Mouse (Mus musculus): ENCODE data around the gene Stxbp4. TPM values are rescaled to one million over a fixed set of nuclear protein-coding genes. Genes with fewer than 3 reads are reported as not detected.

Stxbp4 gene
- total and polyA plus RNA-seq, 3 experiments, result 3.7 to 5.6 (median 4.6) TPM

- H3K4me3 ChIP-seq (replicated peaks in 1 of 3; ENCODE audit: low read depth in 2 of 3, low read length in 2 of 3, poor library complexity in 1 of 3), result no peak overlapping the region
- no peak overlapping the region for H3K4me2 ChIP-seq (ENCODE audit: insufficient read depth, low read depth, poor library complexity, severe bottlenecking)
- H3K27me3 ChIP-seq (replicated peaks), result no peaks in the 10 kb centered on the region
- in situ Hi-C loops (cut with MboI; ENCODE audit: low pct_ligation_motif_present, low pct_unique_long_range_greater_than_20kb, low sequenced_read_pairs), result loop anchor here (25.0 kb wide), 1 partner anchor 625 kb away; no protein-coding TSS in a partner anchor
- no peaks in the 10 kb centered on the region for H3K4me1 ChIP-seq (ENCODE audit: control insufficient read depth in 1 of 2, insufficient read depth in 2 of 2)
- peaks cover 8 to 28% of the 10 kb centered on the region in 2 experiments for H3K36me3 ChIP-seq (replicated peaks in 1 of 2; ENCODE audit: control insufficient read depth in 1 of 2, insufficient read depth in 1 of 2, low read length in 1 of 2)
- H3K27ac ChIP-seq (ENCODE audit: insufficient read depth, low read depth), result no peak overlapping the region
- no peaks in the 10 kb centered on the region for H3K79me2 ChIP-seq (replicated peaks; ENCODE audit: control insufficient read depth, extremely low read depth, insufficient read depth, poor library complexity, severe bottlenecking)
- DNase-seq (ENCODE audit: extremely low read depth), result no peak
- dilution Hi-C loops (cut with MboI; ENCODE audit: extremely low pct_ligation_motif_present, extremely low pct_unique_long_range_greater_than_20kb, low sequenced_read_pairs), result no loop called here
- TF ChIP-seq RAD21 (IDR thresholded peaks at IDR 0.05; ENCODE audit: low read depth, low read length) (no peak), CHD1 (IDR thresholded peaks at IDR 0.05; ENCODE audit: low read depth, low read length) (no peak), USF2 (conservative IDR thresholded peaks at IDR 0.05; ENCODE audit: low read depth, low read length) (no peak), IRF4 (IDR thresholded peaks at IDR 0.05; ENCODE audit: low read depth, low read length) (no peak), RCOR1 (conservative IDR thresholded peaks at IDR 0.05; ENCODE audit: low read depth, low read length) (no peak), ETS1 (conservative IDR thresholded peaks at IDR 0.05; ENCODE audit: low read depth, low read length) (no peak), ZKSCAN1 (IDR thresholded peaks at IDR 0.05; ENCODE audit: borderline replicate concordance, low read depth, low read length) (no peak), TBP (conservative IDR thresholded peaks at IDR 0.05; ENCODE audit: low read depth, low read length) (no peak), MXI1 (IDR thresholded peaks at IDR 0.05; ENCODE audit: low read depth, low read length) (no peak), USF1 (IDR thresholded peaks at IDR 0.05; ENCODE audit: low read depth, low read length) (no peak), POLR2A (IDR thresholded peaks at IDR 0.05; ENCODE audit: low read depth, low read length) (no peak), MAFK (IDR thresholded peaks at IDR 0.05; ENCODE audit: insufficient replicate concordance, low read length) (no peak), ZMIZ1 (IDR thresholded peaks at IDR 0.05; ENCODE audit: low read depth, low read length) (no peak), PAX5 (IDR thresholded peaks at IDR 0.05; ENCODE audit: low read length) (no peak), GABPA (IDR thresholded peaks at IDR 0.05; ENCODE audit: insufficient replicate concordance, low read depth, low read length) (no peak), EP300 (IDR thresholded peaks at IDR 0.05; ENCODE audit: low read length) (no peak), JUN (IDR thresholded peaks at IDR 0.05; ENCODE audit: insufficient read depth, low read depth, low read length) (no peak), MAZ (IDR thresholded peaks at IDR 0.05; ENCODE audit: low read depth, low read length) (no peak), MAX (IDR thresholded peaks at IDR 0.05; ENCODE audit: low read length) (no peak)
- H3K9ac ChIP-seq (ENCODE audit: insufficient read depth, low read depth), result no peak overlapping the region
- H3K9me3 ChIP-seq (replicated peaks; ENCODE audit: low read length), result no peaks in the 10 kb centered on the region
These were observed 25.8 kb downstream of the Stxbp4 start for GRCm38 (mm10) chr11:90612118-90612517.

GRCm38 (mm10) chr11:90603066-90603465 is 34.8 kb downstream of the Stxbp4 start:
- no peak overlapping the region for H3K27ac ChIP-seq (ENCODE audit: insufficient read depth, low read depth)
- in situ Hi-C loops (cut with MboI; ENCODE audit: low pct_ligation_motif_present, low pct_unique_long_range_greater_than_20kb, low sequenced_read_pairs) (loop anchor here (25.0 kb wide), 1 partner anchor 616 kb away; no protein-coding TSS in a partner anchor), dilution Hi-C loops (cut with MboI; ENCODE audit: extremely low pct_ligation_motif_present, extremely low pct_unique_long_range_greater_than_20kb, low sequenced_read_pairs) (no loop called here)
- TF ChIP-seq POLR2A (IDR thresholded peaks at IDR 0.05; ENCODE audit: low read depth, low read length) (no peak), USF2 (conservative IDR thresholded peaks at IDR 0.05; ENCODE audit: low read depth, low read length) (no peak), GABPA (IDR thresholded peaks at IDR 0.05; ENCODE audit: insufficient replicate concordance, low read depth, low read length) (no peak), KAT2A (IDR thresholded peaks at IDR 0.05; ENCODE audit: insufficient replicate concordance, low read length) (no peak), MAFK (IDR thresholded peaks at IDR 0.05; ENCODE audit: insufficient replicate concordance, low read length) (no peak), ZNF384 (IDR thresholded peaks at IDR 0.05; ENCODE audit: low read depth, low read length) (no peak), ZC3H11A (IDR thresholded peaks at IDR 0.05; ENCODE audit: low read depth, low read length) (no peak), POLR2AphosphoS2 (IDR thresholded peaks at IDR 0.05; ENCODE audit: low read depth, low read length) (no peak), TBP (conservative IDR thresholded peaks at IDR 0.05; ENCODE audit: low read depth, low read length) (no peak), MXI1 (IDR thresholded peaks at IDR 0.05; ENCODE audit: low read depth, low read length) (no peak), CTCF (conservative IDR thresholded peaks at IDR 0.05 in 1 of 2, IDR thresholded peaks at IDR 0.05 in 1 of 2; ENCODE audit: low read depth in 2 of 2, low read length in 2 of 2) (no peak), MYC (IDR thresholded peaks at IDR 0.05; ENCODE audit: low read depth, low read length) (no peak), CHD2 (IDR thresholded peaks at IDR 0.05; ENCODE audit: low read length) (no peak), E2F4 (IDR thresholded peaks at IDR 0.05; ENCODE audit: insufficient replicate concordance, low read depth, low read length) (no peak), ZMIZ1 (IDR thresholded peaks at IDR 0.05; ENCODE audit: low read depth, low read length) (no peak)
- no peak overlapping the region for H3K4me2 ChIP-seq (ENCODE audit: insufficient read depth, low read depth, poor library complexity, severe bottlenecking)
- DNase-seq (ENCODE audit: extremely low read depth), result no peak
- H3K4me1 ChIP-seq (ENCODE audit: control insufficient read depth in 1 of 2, insufficient read depth in 2 of 2), result no peaks in the 10 kb centered on the region
- H3K4me3 ChIP-seq (replicated peaks in 1 of 3; ENCODE audit: low read depth in 2 of 3, low read length in 2 of 3, poor library complexity in 1 of 3), result no peak overlapping the region
- no peaks in the 10 kb centered on the region for H3K9me3 ChIP-seq (replicated peaks; ENCODE audit: low read length)
- peaks cover 21 to 31% of the 10 kb centered on the region in 2 experiments for H3K36me3 ChIP-seq (replicated peaks in 1 of 2; ENCODE audit: control insufficient read depth in 1 of 2, insufficient read depth in 1 of 2, low read length in 1 of 2)
- no peaks in the 10 kb centered on the region for H3K79me2 ChIP-seq (replicated peaks; ENCODE audit: control insufficient read depth, extremely low read depth, insufficient read depth, poor library complexity, severe bottlenecking)
- H3K27me3 ChIP-seq (replicated peaks), result no peaks in the 10 kb centered on the region
- no peak overlapping the region for H3K9ac ChIP-seq (ENCODE audit: insufficient read depth, low read depth)

Data from CH12.LX (cell line).